Mouse (Mus musculus): ENCODE measurements at regions not wholly inside any gene's neighbourhood (a gene's known extent, or its start where the extent isn't known, plus 50 kb on each side); places are given as distances from the start of the nearest gene placed in this dataset.

GRCm38 (mm10) chr3:21822675-21823074 lies 253.8 kb upstream of the Tbl1xr1 start:
- DNase-seq (ENCODE audit: low spot score): no peak

- DNase-seq (ENCODE audit: low spot score): no peak
Observed at GRCm38 (mm10) chr3:21823331-21823730, 253.1 kb upstream of the Tbl1xr1 start.

GRCm38 (mm10) chr3:21824101-21824880 lies 252.2 kb upstream of the Tbl1xr1 start:
- no peak for DNase-seq (ENCODE audit: low spot score)

GRCm38 (mm10) chr3:21824913-21825610 lies 251.4 kb upstream of the Tbl1xr1 start:
- no peak for DNase-seq (ENCODE audit: low spot score)

GRCm38 (mm10) chr3:21827656-21828055 lies 248.8 kb upstream of the Tbl1xr1 start:
- no peak for DNase-seq (ENCODE audit: low spot score)

- DNase-seq (ENCODE audit: low spot score): no peak
Observed at GRCm38 (mm10) chr3:21833111-21833510, 243.3 kb upstream of the Tbl1xr1 start.

GRCm38 (mm10) chr3:21835526-21835925 lies 240.9 kb upstream of the Tbl1xr1 start:
- DNase-seq (ENCODE audit: low spot score): no peak

- DNase-seq (ENCODE audit: low spot score): no peak
Observed at GRCm38 (mm10) chr3:21837297-21837946, 239.0 kb upstream of the Tbl1xr1 start.

GRCm38 (mm10) chr3:21840751-21841488 lies 235.5 kb upstream of the Tbl1xr1 start:
- no peak for DNase-seq (ENCODE audit: low spot score)

GRCm38 (mm10) chr3:21841506-21841905 lies 234.9 kb upstream of the Tbl1xr1 start:
- DNase-seq (ENCODE audit: low spot score): no peak

GRCm38 (mm10) chr3:21842545-21843291 lies 233.7 kb upstream of the Tbl1xr1 start:
- DNase-seq (ENCODE audit: low spot score): no peak

- no peak for DNase-seq (ENCODE audit: low spot score)
Observed at GRCm38 (mm10) chr3:21843292-21843852, 233.1 kb upstream of the Tbl1xr1 start.

GRCm38 (mm10) chr3:21849831-21850230 lies 226.6 kb upstream of the Tbl1xr1 start:
- DNase-seq (ENCODE audit: low spot score): no peak

- no peak for DNase-seq (ENCODE audit: low spot score)
Observed at GRCm38 (mm10) chr3:21850977-21851376, 225.5 kb upstream of the Tbl1xr1 start.

- DNase-seq (ENCODE audit: low spot score): no peak
Observed at GRCm38 (mm10) chr3:21854340-21854739, 222.1 kb upstream of the Tbl1xr1 start.

- no peak for DNase-seq (ENCODE audit: low spot score)
Observed at GRCm38 (mm10) chr3:21859436-21859835, 217.0 kb upstream of the Tbl1xr1 start.

- no peak for DNase-seq (ENCODE audit: low spot score)
Observed at GRCm38 (mm10) chr3:21860915-21861635, 215.4 kb upstream of the Tbl1xr1 start.

- no peak for DNase-seq (ENCODE audit: low spot score)
Observed at GRCm38 (mm10) chr3:21861636-21861970, 214.8 kb upstream of the Tbl1xr1 start.

GRCm38 (mm10) chr3:21864391-21864790 lies 212.1 kb upstream of the Tbl1xr1 start:
- no peak for DNase-seq (ENCODE audit: low spot score)

GRCm38 (mm10) chr3:21865856-21866255 lies 210.6 kb upstream of the Tbl1xr1 start:
- no peak for DNase-seq (ENCODE audit: low spot score)

- DNase-seq (ENCODE audit: low spot score): no peak
Observed at GRCm38 (mm10) chr3:21878396-21878795, 198.1 kb upstream of the Tbl1xr1 start.
